9 mouse cellular contexts compared by ENCODE assay signal in genomic region chr17:33032376-33032775, GRCm38 (mm10). TPM values are rescaled to one million over a fixed set of nuclear protein-coding genes. Genes with fewer than 3 reads are reported as not detected.
DNase-seq lines count a peak whose midpoint lies in the region; ATAC-seq and TF ChIP-seq lines count a peak whose summit lies in the region.
"Had no signal": no experiment of that assay in that cellular context is flagged by ENCODE, and none has a peak within 500 bp of the region (broad histone marks: within the 10 kb centered on the region; RNA-seq: fewer than 3 reads in every experiment).

No protein-coding gene starts in this region.

- no peak for TF ChIP-seq POLR2A in heart, adult 2 months (IDR thresholded peaks at IDR 0.05; ENCODE audit: insufficient read depth, low read depth, low read length)
- no peak for TF ChIP-seq POLR2A in CH12.LX (IDR thresholded peaks at IDR 0.05; ENCODE audit: low read depth, low read length)

- no peak for TF ChIP-seq EP300 in heart, adult 2 months (IDR thresholded peaks at IDR 0.05; ENCODE audit: insufficient read depth, low read depth, low read length)
- TF ChIP-seq EP300 in CH12.LX (IDR thresholded peaks at IDR 0.05; ENCODE audit: low read length) = no peak
- TF ChIP-seq EP300 in liver, postnatal 0 days (IDR thresholded peaks at IDR 0.05; ENCODE audit: low read depth) = no peak

- no peaks in the 10 kb centered on the region for H3K27me3 ChIP-seq in heart, adult 2 months (ENCODE audit: control insufficient read depth, insufficient read depth, low read length)
- H3K27me3 ChIP-seq in CH12.LX (replicated peaks) = no peaks in the 10 kb centered on the region
- H3K27me3 ChIP-seq in forebrain, embryonic 16.5 days (replicated peaks; ENCODE audit: control insufficient read depth, insufficient read depth, low read length) = no peaks in the 10 kb centered on the region
- H3K27me3 ChIP-seq in liver, postnatal 0 days (ENCODE audit: insufficient read depth, low read length) = no peaks in the 10 kb centered on the region

- peak overlapping the region; percentile 26; the same call in 1 of the 2 replicates for H3K4me3 ChIP-seq in heart, adult 2 months
- H3K4me3 ChIP-seq in CH12.LX (replicated peaks in 1 of 3; ENCODE audit: low read depth in 2 of 3, low read length in 2 of 3, poor library complexity in 1 of 3) = peak overlapping the region in 2 of 3 experiments; percentile 90 to 97
- H3K4me3 ChIP-seq in forebrain, embryonic 16.5 days (replicated peaks; ENCODE audit: low read length) = peak overlapping the region; percentile 78
- H3K4me3 ChIP-seq in liver, postnatal 0 days (ENCODE audit: low read depth, low read length) = peak overlapping the region; percentile 87

- no peak for ATAC-seq in forebrain, embryonic 16.5 days
- no peak for ATAC-seq in liver, postnatal 0 days

- H3K27ac ChIP-seq in heart, adult 2 months = no peak overlapping the region
- H3K27ac ChIP-seq in CH12.LX (ENCODE audit: insufficient read depth, low read depth) = no peak overlapping the region
- H3K27ac ChIP-seq in forebrain, embryonic 16.5 days (ENCODE audit: low read length) = no peak overlapping the region; the same call in 1 of the 2 replicates
- H3K27ac ChIP-seq in liver, postnatal 0 days (ENCODE audit: low read depth) = no peak overlapping the region

- H3K79me2 ChIP-seq in heart, adult 2 months (replicated peaks; ENCODE audit: control insufficient read depth, insufficient read depth, low read length) = no peaks in the 10 kb centered on the region
- no peaks in the 10 kb centered on the region; the same call in 1 of the 2 replicates for H3K79me2 ChIP-seq in CH12.LX (replicated peaks; ENCODE audit: control insufficient read depth, extremely low read depth, insufficient read depth, poor library complexity, severe bottlenecking)

- H3K4me2 ChIP-seq in CH12.LX (ENCODE audit: insufficient read depth, low read depth, poor library complexity, severe bottlenecking) = peak overlapping the region; percentile 79
- H3K4me2 ChIP-seq in forebrain, embryonic 16.5 days (ENCODE audit: low read length) = peak overlapping the region; percentile 59
- peak overlapping the region; percentile 85 for H3K4me2 ChIP-seq in liver, postnatal 0 days (ENCODE audit: low read depth, low read length)

- H3K9me3 ChIP-seq in CH12.LX (replicated peaks; ENCODE audit: low read length) = peaks cover 2% of the 10 kb centered on the region
- peaks cover 3% of the 10 kb centered on the region; the same call in 1 of the 2 replicates for H3K9me3 ChIP-seq in forebrain, embryonic 16.5 days (ENCODE audit: control insufficient read depth, low read length)
- no peaks in the 10 kb centered on the region; the same call in 1 of the 2 replicates for H3K9me3 ChIP-seq in liver, postnatal 0 days (ENCODE audit: low read length)

- WGBS in heart, adult 2 months = 8% methylated on average over 10 of the region's 10 CpGs
- 8% methylated on average over 10 of the region's 10 CpGs for WGBS in forebrain, embryonic 16.5 days
- 7% methylated on average over 10 of the region's 10 CpGs for WGBS in liver, postnatal 0 days (ENCODE audit: insufficient replicate concordance)

- H3K4me1 ChIP-seq in heart, adult 2 months (ENCODE audit: control insufficient read depth, insufficient read depth, low read length) = no peaks in the 10 kb centered on the region
- H3K4me1 ChIP-seq in CH12.LX (ENCODE audit: control insufficient read depth in 1 of 2, insufficient read depth in 2 of 2) = peaks cover 2 to 9% of the 10 kb centered on the region in 2 experiments; a peak in 2 of 4 replicates
- peaks cover 11% of the 10 kb centered on the region; the same call in 1 of the 2 replicates for H3K4me1 ChIP-seq in forebrain, embryonic 16.5 days (replicated peaks; ENCODE audit: control insufficient read depth, insufficient read depth, low read length)
- no peaks in the 10 kb centered on the region for H3K4me1 ChIP-seq in liver, postnatal 0 days (ENCODE audit: insufficient read depth)

- no peak for DNase-seq in heart, adult 2 months
- no peak for DNase-seq in heart, postnatal 14 days
- peak; percentile 6 for DNase-seq in CH12.LX (ENCODE audit: extremely low read depth)
- DNase-seq in liver, postnatal 0 days = no peak
- no peak for DNase-seq in adrenal gland, postnatal 4 days (ENCODE audit: low spot score in 2 of 2)
- DNase-seq in ovary, postnatal 14 days (ENCODE audit: low spot score) = no peak
- DNase-seq in embryo, embryonic 11 days = no peak

- dilution Hi-C loops in CH12.LX (cut with MboI; ENCODE audit: extremely low pct_ligation_motif_present, extremely low pct_unique_long_range_greater_than_20kb, low sequenced_read_pairs) = no loop called here

- H3K9ac ChIP-seq in heart, adult 2 months (ENCODE audit: low read depth, low read length) = no peak overlapping the region
- peak overlapping the region; percentile 1 for H3K9ac ChIP-seq in CH12.LX (ENCODE audit: insufficient read depth, low read depth)
- H3K9ac ChIP-seq in forebrain, embryonic 16.5 days (replicated peaks; ENCODE audit: low read depth, low read length) = no peak overlapping the region
- peak overlapping the region; percentile 88; the same call in 1 of the 2 replicates for H3K9ac ChIP-seq in liver, postnatal 0 days (replicated peaks)

- in situ Hi-C loops in CH12.LX (cut with MboI; ENCODE audit: low pct_ligation_motif_present, low pct_unique_long_range_greater_than_20kb, low sequenced_read_pairs) = no loop called here

- TF ChIP-seq CTCF in heart, adult 2 months (IDR thresholded peaks at IDR 0.05) = no peak
- no peak for TF ChIP-seq CTCF in CH12.LX (conservative IDR thresholded peaks at IDR 0.05 in 1 of 2, IDR thresholded peaks at IDR 0.05 in 1 of 2; ENCODE audit: low read depth in 2 of 2, low read length in 2 of 2)
- TF ChIP-seq CTCF in liver, postnatal 0 days (IDR thresholded peaks at IDR 0.05; ENCODE audit: low read depth) = no peak

- intact Hi-C loops in heart, adult 2 months (cut with DNase I) = loop anchor here (2.0 to 5.0 kb wide), 2 partner anchors 40 to 56 kb away; partner anchors contain the start of genes Zfp563 and Zfp952
- intact Hi-C loops in heart, postnatal 14 days (cut with DNase I) = no loop called here

- no peak for TF ChIP-seq RAD21 in CH12.LX (IDR thresholded peaks at IDR 0.05; ENCODE audit: low read depth, low read length)

- peaks cover 3% of the 10 kb centered on the region for H3K36me3 ChIP-seq in heart, adult 2 months (ENCODE audit: control insufficient read depth, insufficient read depth, low read length)
- H3K36me3 ChIP-seq in CH12.LX (replicated peaks in 1 of 2; ENCODE audit: control insufficient read depth in 1 of 2, insufficient read depth in 1 of 2, low read length in 1 of 2) = peaks cover 0 to 2% of the 10 kb centered on the region in 2 experiments
- H3K36me3 ChIP-seq in forebrain, embryonic 16.5 days (ENCODE audit: control insufficient read depth, insufficient read depth) = no peaks in the 10 kb centered on the region
- H3K36me3 ChIP-seq in liver, postnatal 0 days (replicated peaks; ENCODE audit: insufficient read depth, low read length) = no peaks in the 10 kb centered on the region

TF ChIP-seq in CH12.LX, 34 proteins besides CTCF, POLR2A, EP300 and RAD21 (continues in another document):
- TF ChIP-seq MXI1 (IDR thresholded peaks at IDR 0.05; ENCODE audit: low read depth, low read length) (no peak), ZMIZ1 (IDR thresholded peaks at IDR 0.05; ENCODE audit: low read depth, low read length) (no peak), ZNF384 (IDR thresholded peaks at IDR 0.05; ENCODE audit: low read depth, low read length) (no peak), MAZ (IDR thresholded peaks at IDR 0.05; ENCODE audit: low read depth, low read length) (no peak), ETS1 (conservative IDR thresholded peaks at IDR 0.05; ENCODE audit: low read depth, low read length) (no peak), SMC3 (IDR thresholded peaks at IDR 0.05; ENCODE audit: low read depth, low read length) (no peak), ZKSCAN1 (IDR thresholded peaks at IDR 0.05; ENCODE audit: borderline replicate concordance, low read depth, low read length) (no peak), GABPA (IDR thresholded peaks at IDR 0.05; ENCODE audit: insufficient replicate concordance, low read depth, low read length) (no peak)

RNA-seq across cellular contexts. Expression of gene Zfp763, which starts 0.8 kb away (rescaled TPM):
- 1 to 10 TPM; 3.3 to 4.0 TPM for total RNA-seq in heart, adult 2 months (2021)
- polyA plus RNA-seq in heart, adult 2 months (2012; rRNA removed) = 0.76 and 1.6 TPM in 2 replicates
- total RNA-seq in heart, postnatal 14 days (2021) = 1 to 10 TPM; 3.8 to 4.2 TPM
- 3.1 and 3.2 TPM in 2 replicates for total RNA-seq in CH12.LX (2012; rRNA removed)
- 5.7 and 6.0 TPM in 2 replicates for total RNA-seq in CH12.LX (2014; rRNA removed)
- polyA plus RNA-seq in CH12.LX (2012; ENCODE audit: insufficient read length, low read depth) = 2.9 and 3.7 TPM in 2 replicates
- 32.1 and 34.6 TPM in 2 replicates for polyA plus RNA-seq in forebrain, embryonic 16.5 days (2015; fragmentation: Nextera tagmentation; extraction: Ambion mirVana)
- polyA plus RNA-seq in liver, postnatal 0 days (2015; fragmentation: Nextera tagmentation; extraction: Ambion mirVana) = 1.4 and 1.5 TPM in 2 replicates
- total RNA-seq in adrenal gland, postnatal 4 days (2021) = 10 to 100 TPM; 11.4 to 15.0 TPM

RNA-seq across cellular contexts. Expression of gene 4921501E09Rik, which starts 35.5 kb away (rescaled TPM):
- not detected for total RNA-seq in heart, adult 2 months (2021)
- not detected in 2 replicates for polyA plus RNA-seq in heart, adult 2 months (2012; rRNA removed)
- not detected for total RNA-seq in heart, postnatal 14 days (2021)
- total RNA-seq in CH12.LX (2012; rRNA removed) (not detected in 2 replicates), CH12.LX (2014; rRNA removed) (not detected in 2 replicates)
- polyA plus RNA-seq in CH12.LX (2012; ENCODE audit: insufficient read length, low read depth) = not detected in 2 replicates
- not detected in 2 replicates for polyA plus RNA-seq in forebrain, embryonic 16.5 days (2015; fragmentation: Nextera tagmentation; extraction: Ambion mirVana)
- polyA plus RNA-seq in liver, postnatal 0 days (2015; fragmentation: Nextera tagmentation; extraction: Ambion mirVana) = not detected in 2 replicates
- not detected for total RNA-seq in adrenal gland, postnatal 4 days (2021)
- polyA plus RNA-seq: Patski had no signal

RNA-seq across cellular contexts. Expression of gene Zfp952, which starts 39.4 kb away (rescaled TPM):
- total RNA-seq in heart, adult 2 months (2021) = 1 to 10 TPM; 6.0 to 8.7 TPM
- polyA plus RNA-seq in heart, adult 2 months (2012; rRNA removed) = 2.2 and 4.5 TPM in 2 replicates
- total RNA-seq in heart, postnatal 14 days (2021) = 1 to 10 TPM; 6.8 to 7.6 TPM
- total RNA-seq in CH12.LX (2012; rRNA removed) (4.2 and 4.5 TPM in 2 replicates), CH12.LX (2014; rRNA removed) (5.7 TPM in 2 replicates)
- 4.3 and 5.5 TPM in 2 replicates for polyA plus RNA-seq in CH12.LX (2012; ENCODE audit: insufficient read length, low read depth)
- 22.1 and 22.6 TPM in 2 replicates for polyA plus RNA-seq in forebrain, embryonic 16.5 days (2015; fragmentation: Nextera tagmentation; extraction: Ambion mirVana)
- 2.1 and 2.7 TPM in 2 replicates for polyA plus RNA-seq in liver, postnatal 0 days (2015; fragmentation: Nextera tagmentation; extraction: Ambion mirVana)
- 10 to 100 TPM; 13.5 to 13.7 TPM for total RNA-seq in adrenal gland, postnatal 4 days (2021)

RNA-seq across cellular contexts. Expression of gene Zfp563, which starts 56.7 kb away (rescaled TPM):
- 1 to 10 TPM; 6.0 to 6.1 TPM for total RNA-seq in heart, adult 2 months (2021)
- polyA plus RNA-seq in heart, adult 2 months (2012; rRNA removed) = 1.7 and 2.5 TPM in 2 replicates
- 1 to 10 TPM; 5.4 to 5.7 TPM for total RNA-seq in heart, postnatal 14 days (2021)
- total RNA-seq in CH12.LX (2012; rRNA removed) = 3.5 and 4.1 TPM in 2 replicates
- 4.1 and 4.5 TPM in 2 replicates for total RNA-seq in CH12.LX (2014; rRNA removed)
- polyA plus RNA-seq in CH12.LX (2012; ENCODE audit: insufficient read length, low read depth) = 1.9 and 3.7 TPM in 2 replicates
- polyA plus RNA-seq in forebrain, embryonic 16.5 days (2015; fragmentation: Nextera tagmentation; extraction: Ambion mirVana) = 25.0 and 26.8 TPM in 2 replicates
- 1.5 and 1.6 TPM in 2 replicates for polyA plus RNA-seq in liver, postnatal 0 days (2015; fragmentation: Nextera tagmentation; extraction: Ambion mirVana)
- 10 to 100 TPM; 11.1 to 12.2 TPM for total RNA-seq in adrenal gland, postnatal 4 days (2021)

Comparison
In these comparisons a context has a peak if more than half of its experiments do, and no peak if none do; other contexts are left out.
1. H3K4me3 ChIP-seq: peak in every context shown above with its lines; median percentile 94 in CH12.LX; 87 in liver, postnatal 0 days; 78 in forebrain, embryonic 16.5 days; 26 in heart, adult 2 months.
2. H3K9ac ChIP-seq: peak in CH12.LX (single experiment) and liver, postnatal 0 days (single experiment); none in heart, adult 2 months (single experiment) and forebrain, embryonic 16.5 days (single experiment).
3. Peak in every context shown above with its lines, with median percentiles within 50 percentile points of each other: H3K4me2 ChIP-seq.